Mouse (Mus musculus) intestine, postnatal 0 days (tissue): Measurements from ENCODE around the gene Tmem8b. TPM values are rescaled to one million over a fixed set of nuclear protein-coding genes. Genes with fewer than 3 reads are reported as not detected.

Experiments
- ATAC-seq: fragments of 200-750 bp; cut with Nextera tagmentation; 2 replicates; pipeline ENCODE4 v1.8.0; 2017; ENCODE audit warnings: mild to moderate bottlenecking, moderate TSS enrichment, moderate library complexity
- H3K27ac ChIP-seq: fragments of 300-500 bp; sonication (generic); 2 replicates; pipeline ENCODE4 v1.5.1; 2014; ENCODE audit warnings: mild to moderate bottlenecking, low read depth, low read length, moderate library complexity
- H3K27me3 ChIP-seq: fragments of 300-500 bp; sonication (generic); replicated peaks from 2 replicates; pipeline ENCODE4 v1.6.1; 2014; ENCODE audit warnings: low read length, mixed read lengths; ENCODE audit not compliant: control insufficient read depth, insufficient read depth
- H3K36me3 ChIP-seq: fragments of 300-500 bp; sonication (generic); 2 replicates; pipeline ENCODE4 v1.6.1; 2014; ENCODE audit warnings: mild to moderate bottlenecking, moderate library complexity; ENCODE audit not compliant: control insufficient read depth, insufficient read depth
- H3K4me1 ChIP-seq: fragments of 300-500 bp; sonication (generic); replicated peaks from 2 replicates; pipeline ENCODE4 v1.6.1; 2014; ENCODE audit warnings: antibody characterized with exemption, low read length, mixed read lengths; ENCODE audit not compliant: control insufficient read depth, insufficient read depth
- H3K4me2 ChIP-seq: fragments of 300-500 bp; sonication (generic); replicated peaks from 2 replicates; pipeline ENCODE4 v1.6.1; 2014; ENCODE audit warnings: low read depth, mild to moderate bottlenecking, moderate library complexity
- H3K4me3 ChIP-seq: fragments of 300-500 bp; sonication (generic); 2 replicates; pipeline ENCODE4 v1.5.1; 2014; ENCODE audit warnings: low read depth, low read length
- H3K9ac ChIP-seq: fragments of 300-500 bp; sonication (generic); 2 replicates; pipeline ENCODE4 v1.6.1; 2014; ENCODE audit warnings: mild to moderate bottlenecking, low read depth, low read length
- H3K9me3 ChIP-seq: fragments of 300-500 bp; sonication (generic); 2 replicates; pipeline ENCODE4 v1.6.1; 2016; ENCODE audit warnings: mixed run types; ENCODE audit not compliant: control insufficient read depth
- CTCF ChIP-seq: sonication (generic); IDR thresholded peaks from 2 replicates; pipeline ENCODE4 v1.5.1; 2016; ENCODE audit warnings: low read depth, mild to moderate bottlenecking, control low read depth, antibody characterized with exemption, moderate library complexity
- WGBS: fragments of 180-500 bp; shearing (Covaris S2); extraction: QIAGEN DNeasy Blood & Tissue Kit; methylation state at CpG from one replicate; pipeline ENCODE4 v1.1.7; 2014; 5-methylcytosine and 5-hydroxymethylcytosine counted together
- polyA plus RNA-seq: library from polyadenylated mRNA; unstranded; fragments of >200 nt; fragmentation: Nextera tagmentation; extraction: Ambion mirVana; gene quantifications from 2 replicates; pipeline ENCODE4 v1.2.1, GENCODE M21; 2015

The Tmem8b gene
- polyA plus RNA-seq, 1 experiment from 2014 or later = 1.6 TPM

DNA sequence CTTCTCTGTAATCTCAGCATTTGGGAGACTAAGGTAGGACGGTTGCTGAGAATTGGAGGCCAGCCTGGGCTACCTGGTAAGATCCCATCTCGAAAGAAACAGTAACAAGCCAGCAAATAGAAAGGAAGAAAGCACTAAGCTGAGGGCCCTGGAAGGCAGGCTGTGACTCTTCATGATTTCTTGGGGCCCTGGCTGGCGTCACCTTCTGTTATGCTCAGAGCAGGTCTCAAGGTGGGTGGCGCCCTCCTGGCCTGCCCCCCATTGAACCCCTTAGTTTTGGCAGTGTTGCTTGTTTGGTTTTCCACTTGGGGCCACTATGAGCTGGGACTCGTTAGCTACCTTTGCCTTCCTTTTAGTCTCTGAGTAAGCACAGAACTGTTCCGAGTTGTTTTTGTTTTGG lies 32.0 kb upstream of the Tmem8b start:
- no peak for ATAC-seq
- no peak overlapping the region for H3K4me3 ChIP-seq
- no peak overlapping the region for H3K9ac ChIP-seq
- no peaks in the 10 kb centered on the region for H3K4me1 ChIP-seq
- H3K27me3 ChIP-seq = peaks cover 8% of the 10 kb centered on the region; the same call in 1 of the 2 replicates
- H3K4me2 ChIP-seq = no peak overlapping the region
- no peaks in the 10 kb centered on the region for H3K36me3 ChIP-seq
- TF ChIP-seq CTCF = no peak
- no peak overlapping the region for H3K27ac ChIP-seq
- H3K9me3 ChIP-seq = no peaks in the 10 kb centered on the region
- WGBS = 75% methylated on average over 6 of the region's 6 CpGs

DNA sequence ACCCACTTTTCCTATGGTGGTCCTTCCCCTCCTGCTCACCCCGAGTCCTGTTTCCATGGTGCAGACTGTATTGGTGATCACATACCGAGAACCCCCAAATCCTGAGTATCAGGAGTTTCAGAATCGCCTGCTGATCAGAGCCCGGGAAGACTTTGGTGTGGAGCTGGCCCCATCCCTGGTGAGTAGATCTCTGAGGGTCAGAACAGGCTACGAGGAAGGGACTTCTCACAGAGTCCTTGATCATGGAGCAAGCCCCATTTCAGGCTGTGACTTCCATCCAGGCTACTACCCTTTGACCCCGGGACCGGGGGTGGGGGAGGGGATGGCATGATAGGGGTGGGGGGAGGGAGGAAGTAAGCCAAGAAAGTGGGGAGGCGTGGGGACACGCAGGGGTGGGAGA lies 28.7 kb upstream of the Tmem8b start:
- H3K27ac ChIP-seq = no peak overlapping the region
- peaks cover 3% of the 10 kb centered on the region; the same call in 1 of the 2 replicates for H3K36me3 ChIP-seq
- 69% methylated on average over 9 of the region's 9 CpGs for WGBS
- no peaks in the 10 kb centered on the region for H3K9me3 ChIP-seq
- no peaks in the 10 kb centered on the region for H3K4me1 ChIP-seq
- ATAC-seq = no peak
- no peak overlapping the region for H3K4me2 ChIP-seq
- H3K9ac ChIP-seq = no peak overlapping the region
- H3K27me3 ChIP-seq = no peaks in the 10 kb centered on the region
- TF ChIP-seq CTCF = no peak
- H3K4me3 ChIP-seq = no peak overlapping the region

DNA sequence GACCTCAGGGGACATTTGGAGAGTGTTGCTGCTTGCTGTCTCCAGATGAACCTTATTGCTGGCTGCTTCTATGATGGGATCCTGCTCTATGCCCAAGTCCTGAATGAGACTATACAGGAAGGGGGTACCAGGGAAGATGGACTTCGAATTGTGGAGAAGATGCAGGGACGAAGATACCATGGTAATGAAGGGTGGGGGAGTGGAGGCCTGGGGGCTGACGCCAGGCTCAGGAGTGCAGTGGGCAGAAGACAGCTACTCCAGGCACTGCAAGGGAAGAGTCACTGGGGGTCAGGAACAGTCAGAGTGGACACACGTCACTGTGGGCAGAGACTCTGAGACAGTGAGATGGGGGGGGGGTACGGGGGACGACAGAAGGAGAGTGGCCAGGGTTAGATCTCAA lies 28.3 kb upstream of the Tmem8b start:
- H3K27me3 ChIP-seq = no peaks in the 10 kb centered on the region
- H3K9ac ChIP-seq = no peak overlapping the region
- no peak overlapping the region for H3K4me3 ChIP-seq
- WGBS = 87% methylated on average over 6 of the region's 6 CpGs
- H3K4me1 ChIP-seq = no peaks in the 10 kb centered on the region
- no peak for TF ChIP-seq CTCF
- H3K4me2 ChIP-seq = no peak overlapping the region
- no peaks in the 10 kb centered on the region for H3K9me3 ChIP-seq
- ATAC-seq = no peak
- no peak overlapping the region for H3K27ac ChIP-seq
- peaks cover 3% of the 10 kb centered on the region; the same call in 1 of the 2 replicates for H3K36me3 ChIP-seq

DNA sequence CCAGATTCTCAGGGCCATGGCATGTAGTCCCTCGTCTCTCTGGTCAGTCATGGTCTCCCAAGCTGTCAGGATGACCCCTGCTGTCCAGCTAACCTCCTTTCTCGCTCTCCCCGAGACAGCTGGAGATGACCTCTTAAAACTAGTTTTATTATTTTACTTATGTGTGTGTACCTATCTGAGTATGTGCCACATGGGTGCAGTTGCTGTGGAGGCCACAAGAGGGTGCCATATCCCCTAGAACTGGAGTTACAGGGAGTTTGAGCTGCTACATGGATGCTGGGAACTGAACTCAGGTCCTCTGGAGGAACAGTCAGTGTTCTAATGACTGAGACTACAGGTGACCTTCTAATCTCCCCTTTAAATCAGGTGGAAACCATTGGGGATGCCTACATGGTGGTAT lies 19.0 kb upstream of the Tmem8b start:
- Histone ChIP-seq H3K27me3 (no peaks in the 10 kb centered on the region), H3K9ac (no peak overlapping the region), H3K4me1 (no peaks in the 10 kb centered on the region), H3K36me3 (0 out of 2 replicates have a peak, but pooled peaks cover 9% of the 10 kb centered on the region), H3K4me3 (no peak overlapping the region), H3K4me2 (no peak overlapping the region), H3K27ac (no peak overlapping the region), H3K9me3 (peaks cover 3% of the 10 kb centered on the region; the same call in 1 of the 2 replicates)
- peak; percentile 35; the same call in 1 of the 2 replicates for TF ChIP-seq CTCF
- WGBS = 95% methylated on average over 3 of the region's 3 CpGs
- ATAC-seq = no peak

DNA sequence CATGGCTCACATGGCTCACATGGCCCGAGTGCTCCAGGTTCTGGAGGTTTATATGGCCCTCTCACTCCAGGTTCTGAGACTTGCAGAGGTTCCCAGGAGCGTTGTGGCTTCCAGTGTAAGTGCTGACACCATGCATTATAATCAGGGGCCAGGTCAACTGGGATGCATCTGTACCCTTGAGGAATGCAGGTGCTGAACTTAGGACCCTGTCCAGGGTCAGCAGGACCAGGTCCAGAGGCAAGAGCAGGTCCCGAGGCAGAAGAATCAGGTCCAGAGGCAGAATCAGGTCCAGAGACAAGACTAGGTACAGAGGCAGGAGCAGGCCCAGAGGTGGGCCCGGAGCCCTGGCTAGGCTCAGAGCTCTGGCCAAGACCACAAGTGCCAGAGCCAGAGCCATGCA lies 16.0 kb upstream of the Tmem8b start:
- Histone ChIP-seq H3K4me1 (no peaks in the 10 kb centered on the region), H3K9ac (no peak overlapping the region), H3K27me3 (no peaks in the 10 kb centered on the region), H3K9me3 (peaks cover 3% of the 10 kb centered on the region; the same call in 1 of the 2 replicates), H3K27ac (no peak overlapping the region), H3K36me3 (0 out of 2 replicates have a peak, but pooled peaks cover 9% of the 10 kb centered on the region), H3K4me2 (no peak overlapping the region), H3K4me3 (no peak overlapping the region)
- TF ChIP-seq CTCF = no peak
- 78% methylated on average over 4 of the region's 4 CpGs for WGBS
- no peak for ATAC-seq

DNA sequence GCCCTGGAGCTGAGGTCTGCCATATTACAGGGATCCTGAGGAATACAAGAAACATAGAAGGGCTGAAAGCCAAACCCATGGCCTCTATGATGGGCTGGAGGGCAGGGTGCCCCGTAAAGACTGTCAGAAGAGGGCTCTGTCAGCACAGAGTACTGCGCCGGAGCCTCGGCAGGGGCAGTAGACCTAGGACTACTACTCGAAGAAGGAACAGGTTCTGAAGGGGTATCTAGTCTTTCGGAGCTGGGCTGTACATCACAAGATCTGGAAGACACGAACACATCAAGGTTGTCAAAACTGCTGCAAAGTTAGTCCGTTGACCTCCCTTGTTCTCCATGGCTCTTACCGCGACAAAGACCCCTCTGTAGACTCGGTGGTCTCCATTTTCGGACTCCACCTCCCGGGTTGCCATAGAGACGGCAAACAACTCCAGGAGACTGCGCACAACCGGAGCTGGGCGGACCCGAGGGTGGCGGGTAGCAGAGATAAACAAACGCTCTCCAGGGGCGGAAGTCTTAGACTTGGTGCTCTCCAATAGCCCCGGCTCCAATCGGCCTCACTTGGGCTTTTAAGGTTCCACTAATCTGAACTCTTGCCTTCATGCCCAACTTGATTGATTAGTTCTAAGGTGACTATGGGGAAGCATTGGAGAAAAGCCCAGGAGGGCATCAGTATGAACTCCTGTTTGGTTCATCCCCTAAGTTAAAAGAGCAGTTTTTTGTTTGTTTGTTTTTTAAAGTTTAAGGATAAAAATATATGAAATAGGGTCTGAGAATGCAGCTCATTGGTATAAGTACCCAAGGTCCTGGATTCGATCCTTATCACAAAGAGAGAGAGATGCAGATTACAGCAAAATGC lies 15.4 kb upstream of the Tmem8b start, which contains the start of gene Spag8:
Gene Spag8 (minus strand): TSS at position 434 of the 855 bp plus-strand sequence.
- Histone ChIP-seq H3K4me2 (peak within 1 kb of the TSS; percentile 55), H3K9me3 (peaks cover 3% of the 10 kb centered on the region; the same call in 1 of the 2 replicates), H3K4me3 (peak within 1 kb of the TSS; percentile 9; the same call in 1 of the 2 replicates), H3K27me3 (no peaks in the 10 kb centered on the region), H3K27ac (no peak within 1 kb of the TSS), H3K9ac (no peak within 1 kb of the TSS), H3K4me1 (no peaks in the 10 kb centered on the region), H3K36me3 (0 out of 2 replicates have a peak, but pooled peaks cover 9% of the 10 kb centered on the region)
- no peak for ATAC-seq
- peak; percentile 11; the same call in 1 of the 2 replicates for TF ChIP-seq CTCF
- WGBS = 18% methylated on average over 24 of the region's 24 CpGs
